Comparison of ENCODE assay signal across 8 mouse cellular contexts in the genomic region with DNA sequence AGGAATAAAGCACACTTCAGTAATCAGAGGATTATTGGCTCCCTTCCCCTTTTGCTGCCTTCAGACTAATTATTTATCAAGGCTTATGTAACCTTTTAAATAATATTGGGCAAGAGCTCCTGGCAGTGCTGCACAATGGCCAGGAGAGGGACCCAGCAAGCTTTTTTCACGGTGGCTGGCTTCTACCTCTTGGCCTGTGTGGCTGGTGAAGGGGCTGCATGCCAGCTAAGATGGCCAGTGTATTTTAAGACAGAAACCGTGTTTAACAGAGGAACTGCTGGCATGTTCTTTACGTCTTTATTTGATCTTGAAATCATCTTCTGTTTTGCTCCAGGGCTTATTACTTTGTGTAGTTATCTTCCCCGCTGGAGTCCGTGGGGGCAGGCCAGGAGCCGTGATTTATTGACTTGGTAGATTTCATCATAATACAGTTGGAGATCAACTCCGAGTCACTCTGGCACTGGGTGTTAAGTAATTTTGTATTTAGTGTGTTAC. TPM values are rescaled to one million over a fixed set of nuclear protein-coding genes. Genes with fewer than 3 reads are reported as not detected.
DNase-seq lines count a peak whose midpoint lies in the region; ATAC-seq and TF ChIP-seq lines count a peak whose summit lies in the region.

No protein-coding gene starts in this region.

- DNase-seq in hindbrain, postnatal 0 days (ENCODE audit: low spot score): peak; percentile 67
- peak; percentile 57 for DNase-seq in MEL (ENCODE audit: low read depth, low spot score)
- DNase-seq in cerebellum, adult 8-10 months: peak; percentile 82
- peak; percentile 63 to 73 for DNase-seq in heart, postnatal 10 days
- DNase-seq in liver, embryonic 14.5 days (ENCODE audit: low read depth in 3 of 3, low spot score in 3 of 3): no peak
- DNase-seq in splenic B cell, adult 2 months (ENCODE audit: low read depth, low spot score): peak; percentile 58

- no peak for TF ChIP-seq POLR2A in MEL (IDR thresholded peaks at IDR 0.05; ENCODE audit: control insufficient read depth in 1 of 2, insufficient read depth in 1 of 2, low read depth in 1 of 2, low read length in 2 of 2, poor library complexity in 1 of 2)

- intact Hi-C loops in heart, postnatal 10 days (cut with DNase I): loop anchor here (1.0 kb wide), 1 partner anchor 95 kb away; no protein-coding TSS in a partner anchor

- no peak for ATAC-seq in hindbrain, postnatal 0 days
- no peak for ATAC-seq in hindbrain, embryonic 12.5 days (ENCODE audit: low FRiP score)
- ATAC-seq in liver, embryonic 14.5 days (ENCODE audit: insufficient read depth): peak; percentile 54; the same call in 1 of the 2 replicates
- no peak for ATAC-seq in activated CD4-positive, CD25-positive, alpha-beta regulatory T cell, adult 4 months

- peak; percentile 72 for TF ChIP-seq CTCF in hindbrain, postnatal 0 days (IDR thresholded peaks at IDR 0.05; ENCODE audit: low read depth)
- TF ChIP-seq CTCF in MEL (IDR thresholded peaks at IDR 0.05 in 2 of 3, conservative IDR thresholded peaks at IDR 0.05 in 1 of 3; ENCODE audit: control insufficient read depth in 1 of 3, insufficient read depth in 1 of 3, low read depth in 2 of 3, low read length in 3 of 3, poor library complexity in 1 of 3, severe bottlenecking in 1 of 3): peak; percentile 31 to 63 (median 41)
- TF ChIP-seq CTCF in liver, embryonic 14.5 days (IDR thresholded peaks at IDR 0.05; ENCODE audit: low read depth): peak; percentile 67

- H3K9ac ChIP-seq in hindbrain, postnatal 0 days (replicated peaks; ENCODE audit: low read length): no peak overlapping the region
- H3K9ac ChIP-seq in hindbrain, embryonic 12.5 days: no peak overlapping the region
- no peak overlapping the region for H3K9ac ChIP-seq in MEL (ENCODE audit: control insufficient read depth, low read depth, low read length, poor library complexity, severe bottlenecking)
- H3K9ac ChIP-seq in liver, embryonic 14.5 days (replicated peaks): no peak overlapping the region

- H3K79me2 ChIP-seq in MEL (ENCODE audit: control insufficient read depth, insufficient read depth, low read length, poor library complexity): no peaks in the 10 kb centered on the region

- no peaks in the 10 kb centered on the region for H3K4me1 ChIP-seq in hindbrain, postnatal 0 days (ENCODE audit: insufficient read depth, low read length)
- no peaks in the 10 kb centered on the region for H3K4me1 ChIP-seq in hindbrain, embryonic 12.5 days
- H3K4me1 ChIP-seq in MEL (ENCODE audit: control insufficient read depth in 1 of 2, insufficient read depth in 2 of 2, low read length in 2 of 2): no peaks in the 10 kb centered on the region
- H3K4me1 ChIP-seq in liver, embryonic 14.5 days (replicated peaks; ENCODE audit: control insufficient read depth in 2 of 2, insufficient read depth in 2 of 2, low read length in 1 of 2): no peaks in the 10 kb centered on the region; a peak in 1 of 4 replicates

- TF ChIP-seq EP300 in MEL (IDR thresholded peaks at IDR 0.05; ENCODE audit: low read depth in 1 of 2, low read length in 2 of 2): no peak
- TF ChIP-seq EP300 in liver, embryonic 14.5 days (IDR thresholded peaks at IDR 0.05; ENCODE audit: low read depth): no peak

- H3K27me3 ChIP-seq in hindbrain, postnatal 0 days (ENCODE audit: insufficient read depth, low read length): no peaks in the 10 kb centered on the region
- no peaks in the 10 kb centered on the region for H3K27me3 ChIP-seq in hindbrain, embryonic 12.5 days
- H3K27me3 ChIP-seq in MEL (ENCODE audit: control insufficient read depth in 1 of 2, insufficient read depth in 2 of 2, low read length in 2 of 2): no peaks in the 10 kb centered on the region
- no peaks in the 10 kb centered on the region for H3K27me3 ChIP-seq in liver, embryonic 14.5 days (ENCODE audit: control insufficient read depth, insufficient read depth, low read length)
- H3K27me3 ChIP-seq in splenic B cell, adult 2 months (ENCODE audit: control insufficient read depth, insufficient read depth, low read length, poor library complexity, severe bottlenecking): no peaks in the 10 kb centered on the region

- H3K9me3 ChIP-seq in hindbrain, postnatal 0 days (ENCODE audit: low read length): no peaks in the 10 kb centered on the region
- H3K9me3 ChIP-seq in hindbrain, embryonic 12.5 days (replicated peaks): no peaks in the 10 kb centered on the region
- H3K9me3 ChIP-seq in MEL (replicated peaks; ENCODE audit: insufficient read depth, low read length): no peaks in the 10 kb centered on the region
- H3K9me3 ChIP-seq in liver, embryonic 14.5 days (ENCODE audit: control insufficient read depth, low read length): no peaks in the 10 kb centered on the region

- no peak overlapping the region for H3K4me2 ChIP-seq in hindbrain, postnatal 0 days (ENCODE audit: low read depth, low read length)
- no peak overlapping the region for H3K4me2 ChIP-seq in hindbrain, embryonic 12.5 days (replicated peaks)
- no peak overlapping the region for H3K4me2 ChIP-seq in liver, embryonic 14.5 days (ENCODE audit: low read depth)

- WGBS in hindbrain, postnatal 0 days: 65% methylated on average over 7 of the region's 7 CpGs
- WGBS in hindbrain, embryonic 12.5 days: 86% methylated on average over 7 of the region's 7 CpGs
- WGBS in liver, embryonic 14.5 days (ENCODE audit: insufficient replicate concordance): 71% methylated on average over 7 of the region's 7 CpGs

- H3K36me3 ChIP-seq in hindbrain, postnatal 0 days (ENCODE audit: insufficient read depth, low read length): peaks cover 39% of the 10 kb centered on the region
- peaks cover 80% of the 10 kb centered on the region for H3K36me3 ChIP-seq in hindbrain, embryonic 12.5 days
- peaks cover 0 to 37% of the 10 kb centered on the region in 2 experiments; a peak in 2 of 4 replicates for H3K36me3 ChIP-seq in MEL (ENCODE audit: control insufficient read depth in 1 of 2, insufficient read depth in 2 of 2, low read length in 2 of 2)
- H3K36me3 ChIP-seq in liver, embryonic 14.5 days (replicated peaks; ENCODE audit: control insufficient read depth, insufficient read depth, low read depth): peaks cover 49% of the 10 kb centered on the region
- H3K36me3 ChIP-seq in splenic B cell, adult 2 months (ENCODE audit: control insufficient read depth, insufficient read depth, low read length, poor library complexity, severe bottlenecking): peaks cover 4% of the 10 kb centered on the region; the same call in 1 of the 2 replicates

- H3K4me3 ChIP-seq in hindbrain, postnatal 0 days (ENCODE audit: low read length): no peak overlapping the region
- H3K4me3 ChIP-seq in hindbrain, embryonic 12.5 days: no peak overlapping the region
- no peak overlapping the region for H3K4me3 ChIP-seq in MEL (ENCODE audit: control insufficient read depth in 1 of 2, insufficient read depth in 1 of 2, low read depth in 2 of 2, low read length in 2 of 2)
- no peak overlapping the region for H3K4me3 ChIP-seq in liver, embryonic 14.5 days (ENCODE audit: insufficient read depth in 1 of 2, low read depth in 2 of 2, low read length in 2 of 2)

- TF ChIP-seq RAD21 in MEL (IDR thresholded peaks at IDR 0.05; ENCODE audit: low read depth, low read length): peak; percentile 45

- H3K27ac ChIP-seq in hindbrain, postnatal 0 days: no peak overlapping the region
- no peak overlapping the region for H3K27ac ChIP-seq in hindbrain, embryonic 12.5 days
- no peak overlapping the region for H3K27ac ChIP-seq in MEL (ENCODE audit: control insufficient read depth, low read depth, low read length)
- no peak overlapping the region for H3K27ac ChIP-seq in liver, embryonic 14.5 days

RNA-seq across cellular contexts. Expression of a gene that starts 15.2 kb away (rescaled TPM):
- total RNA-seq in hindbrain, postnatal 0 days (2014; rRNA removed): 34.4 and 39.8 TPM in 2 replicates
- 73.7 and 83.0 TPM in 2 replicates for polyA plus RNA-seq in hindbrain, postnatal 0 days (2015; fragmentation: Nextera tagmentation; extraction: Ambion mirVana)
- polyA plus RNA-seq in hindbrain, embryonic 12.5 days (2016; fragmentation: Nextera tagmentation; extraction: Ambion mirVana): 53.3 and 56.0 TPM in 2 replicates
- total RNA-seq in MEL (2012; rRNA removed): 60.9 and 69.6 TPM in 2 replicates
- polyA plus RNA-seq in MEL (2012; ENCODE audit: insufficient read depth in 1 of 2, insufficient read length in 2 of 2, low read depth in 1 of 2, low replicate concordance in 2 of 2, missing spikeins in 1 of 2): 10 to 100 TPM in 1 of 2 experiments, not detected in 1; 56.2 TPM
- total RNA-seq in heart, postnatal 10 days (2021): 10 to 100 TPM; 14.9 to 15.1 TPM
- 8.6 and 15.8 TPM in 2 replicates for polyA plus RNA-seq in liver, embryonic 14.5 days (2012; rRNA removed)
- polyA plus RNA-seq in liver, embryonic 14.5 days (2014; fragmentation: Nextera tagmentation; extraction: Ambion mirVana): 14.7 and 16.1 TPM in 2 replicates
- 10 to 100 TPM; 43.7 to 70.6 TPM for polyA plus RNA-seq in activated CD4-positive, CD25-positive, alpha-beta regulatory T cell, adult 4 months (2017; shearing (Covaris generic))

RNA-seq across cellular contexts. Expression of a gene that starts 15.2 kb away (rescaled TPM):
- 24.9 and 31.4 TPM in 2 replicates for total RNA-seq in hindbrain, postnatal 0 days (2014; rRNA removed)
- polyA plus RNA-seq in hindbrain, postnatal 0 days (2015; fragmentation: Nextera tagmentation; extraction: Ambion mirVana): 43.2 and 52.3 TPM in 2 replicates
- 23.5 and 34.7 TPM in 2 replicates for polyA plus RNA-seq in hindbrain, embryonic 12.5 days (2016; fragmentation: Nextera tagmentation; extraction: Ambion mirVana)
- total RNA-seq in MEL (2012; rRNA removed): 15.8 and 17.3 TPM in 2 replicates
- 10 to 100 TPM in 1 of 2 experiments, not detected in 1; 26.7 TPM for polyA plus RNA-seq in MEL (2012; ENCODE audit: insufficient read depth in 1 of 2, insufficient read length in 2 of 2, low read depth in 1 of 2, low replicate concordance in 2 of 2, missing spikeins in 1 of 2)
- 10 to 100 TPM in 1 of 2 experiments, 1 to 10 TPM in 1; 9.6 to 10.0 TPM for total RNA-seq in heart, postnatal 10 days (2021)
- 26.1 and 30.4 TPM in 2 replicates for polyA plus RNA-seq in liver, embryonic 14.5 days (2012; rRNA removed)
- polyA plus RNA-seq in liver, embryonic 14.5 days (2014; fragmentation: Nextera tagmentation; extraction: Ambion mirVana): 39.8 and 47.3 TPM in 2 replicates
- polyA plus RNA-seq in activated CD4-positive, CD25-positive, alpha-beta regulatory T cell, adult 4 months (2017; shearing (Covaris generic)): 100 to 1,000 TPM in 1 of 2 experiments, 10 to 100 TPM in 1; 88.6 to 112 TPM

RNA-seq across cellular contexts. Expression of a gene that starts 28.9 kb away (rescaled TPM):
- 35.6 and 38.1 TPM in 2 replicates for total RNA-seq in hindbrain, postnatal 0 days (2014; rRNA removed)
- 46.7 and 48.7 TPM in 2 replicates for polyA plus RNA-seq in hindbrain, postnatal 0 days (2015; fragmentation: Nextera tagmentation; extraction: Ambion mirVana)
- 57.0 and 62.9 TPM in 2 replicates for polyA plus RNA-seq in hindbrain, embryonic 12.5 days (2016; fragmentation: Nextera tagmentation; extraction: Ambion mirVana)
- 27.9 and 31.7 TPM in 2 replicates for total RNA-seq in MEL (2012; rRNA removed)
- 10 to 100 TPM in 1 of 2 experiments, not detected in 1; 32.3 TPM for polyA plus RNA-seq in MEL (2012; ENCODE audit: insufficient read depth in 1 of 2, insufficient read length in 2 of 2, low read depth in 1 of 2, low replicate concordance in 2 of 2, missing spikeins in 1 of 2)
- total RNA-seq in heart, postnatal 10 days (2021): 10 to 100 TPM; 22.5 to 24.8 TPM
- polyA plus RNA-seq in liver, embryonic 14.5 days (2012; rRNA removed): 8.4 and 10.0 TPM in 2 replicates
- polyA plus RNA-seq in liver, embryonic 14.5 days (2014; fragmentation: Nextera tagmentation; extraction: Ambion mirVana): 22.3 and 22.8 TPM in 2 replicates
- 1 to 10 TPM; 1.4 to 3.1 TPM for polyA plus RNA-seq in activated CD4-positive, CD25-positive, alpha-beta regulatory T cell, adult 4 months (2017; shearing (Covaris generic))

RNA-seq across cellular contexts. Expression of a gene that starts 41.4 kb away (rescaled TPM):
- total RNA-seq in hindbrain, postnatal 0 days (2014; rRNA removed): 26.2 and 27.4 TPM in 2 replicates
- 44.7 and 47.0 TPM in 2 replicates for polyA plus RNA-seq in hindbrain, postnatal 0 days (2015; fragmentation: Nextera tagmentation; extraction: Ambion mirVana)
- 31.4 and 31.5 TPM in 2 replicates for polyA plus RNA-seq in hindbrain, embryonic 12.5 days (2016; fragmentation: Nextera tagmentation; extraction: Ambion mirVana)
- 37.8 and 44.4 TPM in 2 replicates for total RNA-seq in MEL (2012; rRNA removed)
- polyA plus RNA-seq in MEL (2012; ENCODE audit: insufficient read depth in 1 of 2, insufficient read length in 2 of 2, low read depth in 1 of 2, low replicate concordance in 2 of 2, missing spikeins in 1 of 2): 100 to 1,000 TPM in 1 of 2 experiments, 10 to 100 TPM in 1; 54.2 to 107 TPM
- 10 to 100 TPM; 24.5 to 25.4 TPM for total RNA-seq in heart, postnatal 10 days (2021)
- 15.5 and 18.7 TPM in 2 replicates for polyA plus RNA-seq in liver, embryonic 14.5 days (2012; rRNA removed)
- polyA plus RNA-seq in liver, embryonic 14.5 days (2014; fragmentation: Nextera tagmentation; extraction: Ambion mirVana): 37.7 and 37.9 TPM in 2 replicates
- 10 to 100 TPM; 46.3 to 48.2 TPM for polyA plus RNA-seq in activated CD4-positive, CD25-positive, alpha-beta regulatory T cell, adult 4 months (2017; shearing (Covaris generic))

Comparison
In these comparisons a context has a peak if more than half of its experiments do, and no peak if none do; other contexts are left out.
1. DNase-seq: peak in hindbrain, postnatal 0 days (single experiment), MEL (single experiment), cerebellum, adult 8-10 months (single experiment), heart, postnatal 10 days (2 of 2) and splenic B cell, adult 2 months (single experiment); none in liver, embryonic 14.5 days (0 of 3).
2. Peak in every context shown above with its lines, with median percentiles within 50 percentile points of each other: CTCF ChIP-seq.